Mouse (Mus musculus): ENCODE measurements at regions not wholly inside any gene's neighbourhood (a gene's known extent, or its start where the extent isn't known, plus 50 kb on each side); places are given as distances from the start of the nearest gene placed in this dataset.

DNA sequence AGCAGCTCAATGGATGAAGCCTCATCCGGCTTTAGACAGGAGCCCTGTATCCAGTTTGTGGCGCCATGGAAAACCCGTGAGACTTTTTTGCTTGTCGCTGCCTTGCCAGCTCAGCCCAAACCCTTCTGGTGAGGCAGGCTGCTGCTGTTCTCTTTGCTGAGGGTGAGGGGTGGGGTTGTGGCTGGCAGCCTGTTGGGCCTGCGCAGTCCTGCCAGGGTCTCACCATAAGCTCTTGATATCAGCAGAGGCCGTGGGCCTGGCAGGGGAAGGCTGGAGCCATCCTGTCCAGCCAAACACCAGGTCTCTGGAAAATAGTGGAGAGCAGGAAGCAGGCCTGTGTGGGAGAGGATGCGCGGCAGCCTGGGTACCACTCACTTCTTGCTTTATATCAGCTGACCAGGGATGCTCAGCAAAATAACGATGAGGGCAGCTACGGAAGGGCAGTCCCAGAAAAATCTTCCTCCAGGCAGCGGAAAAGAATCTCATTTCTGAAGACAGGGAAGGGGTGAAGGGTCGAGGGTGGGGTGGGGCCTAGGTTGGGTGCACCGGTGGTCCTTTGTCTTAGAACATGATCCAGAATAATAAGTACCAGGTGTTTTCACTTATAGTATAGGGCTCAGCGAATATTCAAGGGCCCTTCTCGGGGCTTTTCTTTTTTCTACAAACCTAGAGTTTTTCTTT, 73.4 kb upstream of the Medag start:
- TF ChIP-seq EP300 (IDR thresholded peaks at IDR 0.05; ENCODE audit: low read depth): no peak
- TF ChIP-seq CTCF (IDR thresholded peaks at IDR 0.05; ENCODE audit: low read depth): no peak
